ENCODE assay signal across 24 mouse cellular contexts in the genomic region with DNA sequence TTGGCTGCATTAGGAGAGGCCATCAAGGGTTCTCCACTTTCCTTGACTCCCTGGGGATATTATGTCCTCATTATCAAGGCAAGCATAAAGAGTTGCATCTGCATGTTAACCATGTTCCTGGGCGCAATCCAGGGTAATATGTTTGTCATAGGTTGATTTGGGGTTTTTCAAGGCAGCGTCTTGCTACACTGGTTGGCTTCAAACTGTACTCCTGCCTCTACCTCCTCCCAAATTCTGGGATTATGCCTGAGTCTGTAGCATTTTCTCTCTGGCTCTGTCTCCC.
A peak's percentile ranks its signal among the peaks of the same experiment; 100 is the strongest.
DNase-seq lines count a peak whose midpoint lies in the region; ATAC-seq and TF ChIP-seq lines count a peak whose summit lies in the region.
"Had no signal": no experiment of that assay in that cellular context is flagged by ENCODE, and none has a peak within 500 bp of the region (broad histone marks: within the 10 kb centered on the region; RNA-seq: fewer than 3 reads in every experiment).

No protein-coding gene starts in this region.

- no peak overlapping the region for H3K4me2 ChIP-seq in hindbrain, embryonic 12.5 days (replicated peaks)
- peak overlapping the region; percentile 22; the same call in 1 of the 2 replicates for H3K4me2 ChIP-seq in CH12.LX (ENCODE audit: insufficient read depth, low read depth, poor library complexity, severe bottlenecking)
- peak overlapping the region; percentile 22; the same call in 1 of the 2 replicates for H3K4me2 ChIP-seq in liver, postnatal 0 days (ENCODE audit: low read depth, low read length)
- H3K4me2 ChIP-seq: forebrain, embryonic 15.5 days; heart, embryonic 13.5 days; kidney, embryonic 15.5 days; limb, embryonic 12.5 days had no signal

- TF ChIP-seq EP300 in CH12.LX (IDR thresholded peaks at IDR 0.05; ENCODE audit: low read length): no peak
- no peak for TF ChIP-seq EP300 in liver, postnatal 0 days (IDR thresholded peaks at IDR 0.05; ENCODE audit: low read depth)

- TF ChIP-seq CTCF in CH12.LX (conservative IDR thresholded peaks at IDR 0.05 in 1 of 2, IDR thresholded peaks at IDR 0.05 in 1 of 2; ENCODE audit: low read depth in 2 of 2, low read length in 2 of 2): no peak
- TF ChIP-seq CTCF in liver, postnatal 0 days (IDR thresholded peaks at IDR 0.05; ENCODE audit: low read depth): no peak

- H3K9ac ChIP-seq in hindbrain, embryonic 12.5 days: no peak overlapping the region
- H3K9ac ChIP-seq in CH12.LX (ENCODE audit: insufficient read depth, low read depth): no peak overlapping the region
- H3K9ac ChIP-seq in liver, postnatal 0 days (replicated peaks): peak overlapping the region; percentile 34; the same call in 1 of the 2 replicates
- H3K9ac ChIP-seq: forebrain, embryonic 15.5 days; heart, embryonic 13.5 days; kidney, embryonic 15.5 days; limb, embryonic 12.5 days had no signal

- no peak for TF ChIP-seq RAD21 in CH12.LX (IDR thresholded peaks at IDR 0.05; ENCODE audit: low read depth, low read length)

- dilution Hi-C loops in CH12.LX (cut with MboI; ENCODE audit: extremely low pct_ligation_motif_present, extremely low pct_unique_long_range_greater_than_20kb, low sequenced_read_pairs): no loop called here

- peak overlapping the region; percentile 40; the same call in 1 of the 2 replicates for H3K27ac ChIP-seq in hindbrain, embryonic 10.5 days
- no peak overlapping the region for H3K27ac ChIP-seq in hindbrain, embryonic 12.5 days
- 0 out of 2 replicates have a peak overlapping the region, but pooled peaks have one; percentile 6 for H3K27ac ChIP-seq in CH12.LX (ENCODE audit: insufficient read depth, low read depth)
- H3K27ac ChIP-seq in liver, postnatal 0 days (ENCODE audit: low read depth): peak overlapping the region; percentile 60; the same call in 1 of the 2 replicates
- H3K27ac ChIP-seq: forebrain, embryonic 15.5 days; heart, embryonic 13.5 days; kidney, embryonic 15.5 days; limb, embryonic 12.5 days had no signal

- H3K27me3 ChIP-seq in hindbrain, embryonic 10.5 days (ENCODE audit: insufficient read depth, poor library complexity, severe bottlenecking): no peaks in the 10 kb centered on the region
- H3K27me3 ChIP-seq in hindbrain, embryonic 12.5 days: no peaks in the 10 kb centered on the region
- no peaks in the 10 kb centered on the region for H3K27me3 ChIP-seq in CH12.LX (replicated peaks)
- no peaks in the 10 kb centered on the region for H3K27me3 ChIP-seq in liver, postnatal 0 days (ENCODE audit: insufficient read depth, low read length)
- H3K27me3 ChIP-seq: forebrain, embryonic 15.5 days; heart, embryonic 13.5 days; limb, embryonic 12.5 days had no signal

- no peak for ATAC-seq in hindbrain, embryonic 12.5 days (ENCODE audit: low FRiP score)
- ATAC-seq in liver, postnatal 0 days: no peak; the same call in 1 of the 2 replicates
- ATAC-seq: activated CD4-positive, CD25-positive, alpha-beta regulatory T cell, adult 4 months; forebrain, embryonic 15.5 days; hindbrain, embryonic 16.5 days had no signal

- no peak overlapping the region for H3K4me3 ChIP-seq in hindbrain, embryonic 10.5 days
- no peak overlapping the region for H3K4me3 ChIP-seq in hindbrain, embryonic 12.5 days
- H3K4me3 ChIP-seq in CH12.LX (replicated peaks in 1 of 3; ENCODE audit: low read depth in 2 of 3, low read length in 2 of 3, poor library complexity in 1 of 3): no peak overlapping the region
- H3K4me3 ChIP-seq in liver, postnatal 0 days (ENCODE audit: low read depth, low read length): no peak overlapping the region
- H3K4me3 ChIP-seq: forebrain, embryonic 15.5 days; heart, embryonic 13.5 days; kidney, embryonic 15.5 days; limb, embryonic 12.5 days had no signal

- 78% methylated on average over 2 of the region's 2 CpGs for WGBS in hindbrain, embryonic 10.5 days
- 74% methylated on average over 2 of the region's 2 CpGs for WGBS in hindbrain, embryonic 12.5 days
- WGBS in liver, postnatal 0 days (ENCODE audit: insufficient replicate concordance): 82% methylated on average over 2 of the region's 2 CpGs

- in situ Hi-C loops in CH12.LX (cut with MboI; ENCODE audit: low pct_ligation_motif_present, low pct_unique_long_range_greater_than_20kb, low sequenced_read_pairs): no loop called here

- peaks cover 23% of the 10 kb centered on the region for H3K4me1 ChIP-seq in hindbrain, embryonic 10.5 days (replicated peaks)
- peaks cover 7% of the 10 kb centered on the region; the same call in 1 of the 2 replicates for H3K4me1 ChIP-seq in hindbrain, embryonic 12.5 days
- peaks cover 24 to 63% of the 10 kb centered on the region in 2 experiments for H3K4me1 ChIP-seq in CH12.LX (ENCODE audit: control insufficient read depth in 1 of 2, insufficient read depth in 2 of 2)
- peaks cover 27% of the 10 kb centered on the region for H3K4me1 ChIP-seq in liver, postnatal 0 days (ENCODE audit: insufficient read depth)
- H3K4me1 ChIP-seq: forebrain, embryonic 15.5 days had no signal

- no peaks in the 10 kb centered on the region for H3K36me3 ChIP-seq in hindbrain, embryonic 10.5 days
- no peaks in the 10 kb centered on the region for H3K36me3 ChIP-seq in hindbrain, embryonic 12.5 days
- no peaks in the 10 kb centered on the region for H3K36me3 ChIP-seq in CH12.LX (replicated peaks in 1 of 2; ENCODE audit: control insufficient read depth in 1 of 2, insufficient read depth in 1 of 2, low read length in 1 of 2)
- no peaks in the 10 kb centered on the region for H3K36me3 ChIP-seq in liver, postnatal 0 days (replicated peaks; ENCODE audit: insufficient read depth, low read length)
- H3K36me3 ChIP-seq: forebrain, embryonic 15.5 days; heart, embryonic 13.5 days; kidney, embryonic 15.5 days; limb, embryonic 12.5 days had no signal

- no peaks in the 10 kb centered on the region for H3K9me3 ChIP-seq in hindbrain, embryonic 10.5 days
- H3K9me3 ChIP-seq in hindbrain, embryonic 12.5 days (replicated peaks): no peaks in the 10 kb centered on the region
- peaks cover 13% of the 10 kb centered on the region for H3K9me3 ChIP-seq in CH12.LX (replicated peaks; ENCODE audit: low read length)
- peaks cover 5% of the 10 kb centered on the region; the same call in 1 of the 2 replicates for H3K9me3 ChIP-seq in liver, postnatal 0 days (ENCODE audit: low read length)
- H3K9me3 ChIP-seq: forebrain, embryonic 15.5 days; heart, embryonic 13.5 days; kidney, embryonic 15.5 days; limb, embryonic 12.5 days had no signal

- no peaks in the 10 kb centered on the region for H3K79me2 ChIP-seq in CH12.LX (replicated peaks; ENCODE audit: control insufficient read depth, extremely low read depth, insufficient read depth, poor library complexity, severe bottlenecking)

- no peak for TF ChIP-seq POLR2A in CH12.LX (IDR thresholded peaks at IDR 0.05; ENCODE audit: low read depth, low read length)

- DNase-seq in hindbrain, embryonic 10.5 days (ENCODE audit: low spot score): no peak
- DNase-seq in CH12.LX (ENCODE audit: extremely low read depth): no peak
- peak; percentile 68 for DNase-seq in adipocyte (ENCODE audit: low spot score)
- no peak for DNase-seq in liver, postnatal 0 days
- DNase-seq in cerebellum, postnatal 36 days: no peak
- DNase-seq in cerebellum, adult 9-10 months: no peak
- DNase-seq: cerebellum, adult 11 months; cerebellum, postnatal 10 days; gastrocnemius, postnatal 36 days; heart, adult 18-20 months; heart, postnatal 10 days; kidney, adult 18-20 months; kidney, postnatal 25 days; midbrain, embryonic 14.5 days; right cerebral cortex, adult 18-20 months; spleen, adult 18-20 months; thymus, postnatal 25 days had no signal

TF ChIP-seq in CH12.LX, 34 proteins besides CTCF, POLR2A, EP300 and RAD21:
- TF ChIP-seq POLR2AphosphoS2 (IDR thresholded peaks at IDR 0.05; ENCODE audit: low read depth, low read length): no peak
- TF ChIP-seq IRF4 (IDR thresholded peaks at IDR 0.05; ENCODE audit: low read depth, low read length): no peak
- TF ChIP-seq GABPA (IDR thresholded peaks at IDR 0.05; ENCODE audit: insufficient replicate concordance, low read depth, low read length): no peak
- TF ChIP-seq ZNF384 (IDR thresholded peaks at IDR 0.05; ENCODE audit: low read depth, low read length): no peak
- no peak for TF ChIP-seq E2F4 (IDR thresholded peaks at IDR 0.05; ENCODE audit: insufficient replicate concordance, low read depth, low read length)
- TF ChIP-seq ELF1 (IDR thresholded peaks at IDR 0.05; ENCODE audit: low read depth, low read length): 0 out of 2 replicates have a peak, but pooled peaks have one; percentile 2
- TF ChIP-seq TCF12 (IDR thresholded peaks at IDR 0.05; ENCODE audit: low read depth, low read length): no peak
- TF ChIP-seq USF1 (IDR thresholded peaks at IDR 0.05; ENCODE audit: low read depth, low read length): no peak
- no peak for TF ChIP-seq PAX5 (IDR thresholded peaks at IDR 0.05; ENCODE audit: low read length)
